Mouse (Mus musculus) megakaryocyte-erythroid progenitor cell, adult 5-6 weeks (primary cell): ENCODE measurements around the gene Ilf2. TPM values are rescaled to one million over a fixed set of nuclear protein-coding genes. Genes with fewer than 3 reads are reported as not detected.
A peak's percentile ranks its signal among the peaks of the same experiment; 100 is the strongest.

ENCODE experiments used
- ATAC-seq: replicated peaks from 2 replicates; pipeline ENCODE4 v1.8.0; 2016; ENCODE audit warnings: mild to moderate bottlenecking, inconsistent platforms; ENCODE audit not compliant: severe bottlenecking, poor library complexity, low FRiP score, low TSS enrichment
- total RNA-seq, 2 experiments: library from RNA; stranded (forward) in 1 of 2; stranded (reverse) in 1 of 2; fragments of 200-1000, 215-1000 nt in 1 of 2; fragments of >200 nt in 1 of 2; fragmentation: Nextera tagmentation in 1 of 2; gene quantifications; 2 replicates each; pipeline ENCODE4 v1.2.3; 2014 to 2017

The Ilf2 gene
- total RNA-seq (2014; fragmentation: Nextera tagmentation) (113 and 117 TPM in 2 replicates), total RNA-seq (2017) (236 and 240 TPM in 2 replicates)

DNA sequence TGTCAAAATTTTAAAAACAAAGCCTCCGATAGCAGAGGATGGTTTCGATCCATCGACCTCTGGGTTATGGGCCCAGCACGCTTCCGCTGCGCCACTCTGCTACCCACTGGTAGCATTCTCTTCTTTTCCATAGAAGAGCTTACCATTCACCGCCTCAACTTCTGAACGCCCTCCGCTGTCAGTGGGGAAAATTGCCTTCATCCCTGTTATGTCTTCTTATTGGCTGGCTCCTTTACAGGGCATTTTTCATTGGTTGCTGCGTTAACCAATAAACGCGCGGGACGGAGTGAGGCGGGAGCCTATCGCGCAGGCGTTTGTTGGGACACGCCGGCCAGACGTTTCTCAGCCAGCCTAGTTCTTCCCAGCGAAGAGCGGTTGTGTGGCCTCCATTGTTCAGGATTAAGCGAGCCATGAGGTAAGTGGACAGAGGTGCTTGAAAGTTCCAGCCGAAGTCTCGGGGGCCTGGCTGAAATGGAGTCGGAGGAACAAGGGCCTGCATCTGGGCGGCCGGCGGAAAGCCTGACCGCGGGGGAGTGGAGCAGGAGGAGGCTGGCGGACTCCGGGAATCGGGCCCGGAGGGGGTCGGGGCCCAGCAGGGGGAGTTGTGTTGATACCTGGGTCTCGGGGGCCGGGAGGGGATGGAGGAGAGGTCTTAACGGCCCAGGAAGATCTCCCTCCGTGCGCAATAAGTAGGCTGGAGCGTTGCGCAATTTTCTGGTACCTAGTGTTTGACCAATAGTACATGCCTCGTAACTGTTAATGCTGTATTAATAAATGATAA, at the start of gene Ilf2:
Gene Ilf2, plus strand, starts transcription at position 296 of the 781 bp plus-strand sequence.
- peak; percentile 97 for ATAC-seq

DNA sequence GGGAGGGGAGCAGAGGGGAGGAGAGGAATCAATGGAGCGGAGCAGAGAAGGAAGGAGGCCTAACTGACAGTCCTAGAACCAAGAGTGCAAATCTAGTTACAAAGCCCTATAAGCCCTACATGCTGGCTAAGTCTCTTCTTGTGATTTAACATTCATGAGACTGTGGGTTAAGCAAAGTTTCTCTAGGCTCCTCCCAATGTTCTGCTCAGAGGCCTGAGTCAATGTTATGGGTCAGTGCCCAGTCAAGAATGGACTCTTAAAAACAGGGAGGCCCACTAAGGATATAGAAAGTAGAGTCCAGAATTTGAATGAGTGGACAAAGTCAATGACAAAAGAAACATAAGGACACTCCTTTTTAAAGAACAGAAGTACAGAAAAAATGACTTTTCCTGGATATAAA, 48.4 kb upstream of the Ilf2 start:
- no peak for ATAC-seq

DNA sequence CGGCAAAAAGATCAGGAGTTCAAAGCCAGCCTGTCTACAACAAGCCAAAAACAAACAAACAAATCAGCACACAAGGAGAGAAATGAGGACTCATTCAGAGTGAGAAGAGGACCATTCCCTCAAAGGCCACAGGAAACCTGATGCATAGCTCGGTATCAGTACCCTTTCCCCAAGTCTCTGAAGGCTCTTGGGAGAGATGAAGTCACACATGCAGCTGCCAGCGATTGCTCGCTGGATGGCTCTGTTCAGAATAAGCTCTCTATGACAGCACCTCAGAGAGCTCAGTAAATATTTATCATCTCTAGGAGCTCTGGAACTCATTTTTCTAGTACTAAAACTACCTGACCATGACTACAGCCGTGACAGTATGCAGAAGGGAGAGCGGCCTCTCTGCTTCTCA, 47.7 kb upstream of the Ilf2 start:
- ATAC-seq: no peak

DNA sequence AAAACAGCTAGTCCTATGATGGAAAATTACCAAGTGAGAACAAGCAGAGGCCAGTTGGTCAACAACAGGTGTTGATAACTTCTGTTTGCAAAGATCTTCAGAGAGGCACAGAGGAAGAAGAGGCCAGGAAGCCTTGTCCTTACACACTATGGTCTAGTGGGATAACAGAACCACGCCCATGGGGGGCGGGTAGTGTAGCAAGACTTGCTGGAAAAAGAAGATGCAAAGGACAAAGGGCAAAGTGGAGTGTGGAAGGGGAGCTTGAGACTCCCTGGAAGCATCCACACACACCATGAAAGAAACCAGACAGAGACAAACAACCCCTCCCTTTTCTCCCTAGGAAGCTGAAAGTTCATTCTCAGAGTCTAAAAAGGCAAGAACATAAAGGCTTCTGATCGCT, 46.4 kb upstream of the Ilf2 start:
- no peak for ATAC-seq

DNA sequence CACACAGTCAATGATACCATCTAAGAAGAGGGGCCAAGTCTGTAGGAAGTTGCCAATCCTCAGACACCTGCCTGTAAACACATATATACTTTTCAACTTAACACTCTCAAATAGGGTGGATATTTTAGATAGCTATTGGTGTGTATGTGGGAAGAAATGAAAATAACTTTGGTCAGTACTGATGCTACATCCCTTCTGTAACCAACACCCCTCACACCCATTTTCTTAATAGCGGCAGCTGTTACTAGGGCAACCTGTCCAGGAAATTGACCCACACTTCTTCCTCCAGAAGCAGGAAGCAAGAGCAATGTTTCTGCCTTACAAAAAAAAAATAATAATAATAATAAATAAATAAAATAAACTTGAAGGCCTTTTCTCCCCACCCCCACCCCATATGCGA, 43.6 kb upstream of the Ilf2 start:
- ATAC-seq: no peak

DNA sequence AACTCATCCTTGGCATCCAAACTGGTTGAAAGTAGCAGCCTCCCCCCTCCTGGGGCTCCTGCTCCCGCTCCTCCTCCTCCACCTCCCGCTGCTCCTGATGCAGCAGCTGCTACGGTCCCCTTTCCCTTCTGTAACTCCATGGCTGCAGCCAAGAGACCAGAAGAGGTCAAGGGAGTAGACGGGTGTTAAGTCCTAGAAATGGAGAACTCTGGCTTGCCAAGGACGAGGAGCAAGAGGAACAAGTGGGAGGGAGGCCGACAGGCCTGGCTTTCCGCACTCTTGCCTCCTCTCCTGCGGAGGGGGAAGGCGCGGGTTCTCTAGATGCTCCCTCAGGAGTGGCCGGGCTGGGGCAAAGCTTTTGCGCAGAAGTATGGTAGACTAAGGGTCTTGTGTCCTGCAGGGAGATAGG, 43.1 kb upstream of the Ilf2 start:
- ATAC-seq: peak; percentile 44

DNA sequence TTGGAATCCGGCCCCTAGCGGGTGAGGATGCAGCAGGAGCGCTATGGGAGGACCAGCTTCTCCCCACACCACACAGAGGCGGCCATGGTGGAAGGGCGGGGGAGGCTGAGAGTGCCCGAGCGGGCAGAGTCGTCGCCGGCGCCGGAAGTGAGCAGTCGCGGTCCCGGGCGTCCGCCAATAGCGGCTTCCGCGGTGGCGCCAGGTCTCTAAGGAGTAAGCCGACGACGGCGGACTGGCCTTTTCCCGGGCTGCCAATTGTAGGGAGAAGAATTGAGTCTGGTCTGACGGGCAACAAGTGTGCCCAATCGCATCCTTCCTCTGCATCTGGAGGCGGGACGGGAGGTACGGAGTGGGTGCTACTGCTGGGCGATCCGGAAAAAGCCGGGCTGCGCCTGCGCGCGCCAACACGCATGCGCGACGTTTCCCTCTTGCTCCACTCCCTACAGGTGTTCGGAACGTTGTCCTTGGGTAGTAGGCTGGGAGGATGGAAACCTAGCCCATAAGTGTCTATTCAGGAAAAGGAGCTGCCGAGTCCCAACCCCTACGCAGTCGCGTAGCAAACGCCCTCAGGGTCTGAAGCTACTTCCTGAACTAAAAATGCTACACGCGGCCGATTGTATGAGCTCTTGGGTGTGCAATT, 42.4 kb upstream of the Ilf2 start, which contains the start of gene Ints3:
Gene Ints3, minus strand, starts transcription at position 242 of the 640 bp plus-strand sequence.
- peak; percentile 99 for ATAC-seq

DNA sequence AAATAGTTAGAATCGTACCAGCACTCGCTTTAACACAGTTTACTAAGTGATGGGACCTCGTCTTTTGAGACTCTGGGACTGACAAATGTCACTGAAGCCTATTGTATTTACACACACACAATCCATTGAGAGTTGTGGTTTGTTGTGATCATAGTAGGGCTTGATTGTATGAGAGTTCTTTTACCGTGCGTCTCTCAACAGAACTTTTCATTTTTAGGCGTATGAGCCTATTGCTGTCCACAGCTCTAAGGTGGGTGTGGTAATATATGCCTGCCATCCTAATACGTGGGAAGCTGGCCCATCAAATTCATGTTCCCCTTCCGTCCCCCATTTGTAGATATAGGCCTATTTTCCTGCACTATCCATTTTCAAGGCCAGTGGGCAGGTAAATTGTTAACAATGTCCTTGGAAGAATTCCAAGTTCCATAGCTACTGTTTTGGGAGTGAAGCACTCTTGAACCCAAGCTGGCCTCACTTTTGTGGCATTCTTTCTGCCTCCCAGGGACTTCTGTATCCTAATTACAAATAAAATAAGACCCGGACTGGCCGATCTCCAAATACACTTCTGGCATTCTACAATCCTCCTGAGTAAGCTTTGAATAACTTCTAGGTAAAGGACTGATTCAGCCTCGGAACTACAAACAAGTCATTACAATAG, 41.7 kb upstream of the Ilf2 start:
- no peak for ATAC-seq

DNA sequence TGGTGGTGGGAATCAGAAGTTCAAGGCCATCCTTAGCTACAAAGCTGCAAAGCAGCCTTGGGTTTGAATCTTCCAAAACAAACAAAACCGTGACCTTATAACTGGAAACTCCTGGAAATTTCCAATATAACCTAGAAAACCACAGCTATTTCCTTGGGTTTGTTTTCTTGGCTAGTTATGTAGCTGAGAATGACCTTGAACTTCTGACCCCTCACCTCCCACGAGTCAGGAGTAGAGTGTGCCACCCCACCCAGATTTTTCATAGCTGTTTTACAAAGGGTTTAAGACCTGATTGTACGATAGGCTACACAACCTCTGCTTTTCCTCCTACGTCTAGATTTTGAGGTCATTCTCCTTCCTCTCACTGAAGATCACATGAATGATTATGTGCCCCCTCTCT, 38.8 kb upstream of the Ilf2 start:
- no peak for ATAC-seq

DNA sequence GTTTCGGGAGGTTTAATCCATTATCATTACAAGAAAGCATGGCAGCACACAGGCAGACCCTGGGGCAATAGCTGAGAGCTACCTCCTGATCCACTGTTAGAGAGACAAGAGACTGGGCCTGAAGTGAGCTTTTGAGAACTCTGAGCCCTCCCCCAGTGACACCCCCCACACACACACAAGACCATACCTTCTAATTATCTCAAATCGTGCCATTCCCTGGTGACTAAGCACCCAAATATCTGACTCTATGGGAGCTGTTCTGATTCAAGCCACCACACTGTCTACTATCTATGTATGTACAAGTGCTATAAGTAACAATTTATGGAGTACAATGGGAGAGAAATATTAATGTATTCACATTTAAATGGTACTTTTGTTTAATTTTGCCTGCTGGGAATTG, 35.2 kb upstream of the Ilf2 start:
- ATAC-seq: no peak

DNA sequence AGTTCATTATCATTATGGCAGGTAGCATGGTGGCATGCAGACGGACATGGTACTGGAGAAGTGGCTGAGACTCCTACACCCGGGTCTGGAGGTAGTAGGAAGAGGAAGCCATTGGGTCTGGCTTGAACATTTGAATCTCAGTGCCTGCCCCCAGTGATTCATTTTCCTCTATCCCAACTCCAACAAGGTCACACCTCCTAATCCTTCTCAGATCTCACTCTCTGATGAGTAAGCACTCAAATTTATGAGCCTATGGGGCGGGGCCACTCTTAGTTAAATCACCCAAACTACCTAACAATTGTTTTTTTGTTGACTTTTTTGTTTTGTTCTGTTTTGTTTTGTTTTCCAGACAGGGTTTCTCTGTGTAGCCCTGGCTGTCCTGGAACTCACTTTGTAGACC, 31.9 kb upstream of the Ilf2 start:
- no peak for ATAC-seq

DNA sequence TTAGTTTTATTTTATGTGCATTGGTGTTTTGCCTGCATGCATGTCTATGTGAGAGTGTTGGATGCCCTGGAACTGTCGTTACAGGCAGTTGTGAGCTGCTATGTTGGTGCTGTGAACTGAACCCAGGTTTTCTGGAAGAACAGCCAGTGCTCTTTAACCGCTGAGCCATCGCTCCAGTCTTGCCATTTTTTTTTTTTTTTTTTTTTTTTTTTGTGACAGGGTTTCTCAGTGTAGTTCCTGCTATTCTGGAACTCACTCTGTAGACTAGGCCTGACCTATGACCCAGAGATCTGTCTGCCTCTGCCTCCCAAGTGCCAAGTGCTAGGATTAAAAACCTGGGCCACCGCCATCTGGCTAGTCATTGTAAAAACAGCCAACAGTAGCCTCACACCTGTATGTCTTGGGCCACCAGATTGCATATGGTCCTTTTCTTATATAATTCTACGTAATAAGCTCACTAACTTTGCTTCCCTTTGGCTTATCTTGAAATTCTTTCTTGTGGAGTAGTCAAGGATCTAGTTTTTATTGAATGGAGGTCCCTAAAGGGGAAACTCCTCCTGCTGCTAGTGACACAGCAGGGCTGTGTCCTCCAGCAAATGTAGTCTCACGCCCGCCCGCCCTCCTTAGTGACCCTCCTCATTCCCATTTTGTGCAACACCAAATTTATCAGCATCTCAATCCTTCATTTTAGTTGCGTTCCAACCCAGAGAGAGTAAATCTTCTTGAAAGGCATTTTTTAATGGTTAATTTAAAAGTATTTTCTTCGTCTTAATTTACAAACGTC, 30.3 kb upstream of the Ilf2 start:
- no peak for ATAC-seq

DNA sequence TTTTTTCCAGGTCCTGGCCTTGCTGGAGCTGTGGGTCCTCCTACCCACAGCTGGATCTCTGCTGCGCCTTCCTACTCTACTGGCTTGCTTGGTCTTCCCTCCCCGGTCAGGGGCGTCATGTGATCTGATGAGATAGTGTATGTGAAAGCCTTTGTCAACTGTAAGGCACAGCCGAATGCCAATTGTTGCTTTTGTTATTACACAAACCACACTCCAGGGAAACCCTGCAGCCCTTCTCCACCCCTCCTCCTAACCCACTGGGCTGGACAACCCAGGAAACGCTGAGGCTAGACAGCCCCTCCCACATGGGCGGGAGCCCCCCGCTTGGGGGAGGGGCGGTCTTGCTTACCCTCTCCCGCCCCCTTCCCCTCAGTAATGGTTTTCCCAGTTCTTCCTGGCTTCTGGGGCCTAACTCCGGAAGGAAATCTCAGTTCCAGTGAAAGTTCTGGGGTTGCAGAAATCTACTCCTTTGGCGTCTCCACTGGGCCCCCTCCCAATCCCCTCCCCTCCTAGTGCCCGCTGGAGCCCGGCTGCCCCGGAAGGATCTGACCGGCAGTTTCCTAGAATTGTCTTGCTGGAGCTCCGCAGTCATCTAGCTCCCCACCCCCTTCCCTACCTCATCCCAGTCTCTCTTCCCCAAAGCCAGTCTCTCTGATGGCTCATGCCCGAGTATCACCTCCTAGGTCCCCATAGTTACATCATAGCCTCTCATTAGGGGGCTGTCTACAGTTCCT, 29.4 kb upstream of the Ilf2 start:
- peak; percentile 87 for ATAC-seq

DNA sequence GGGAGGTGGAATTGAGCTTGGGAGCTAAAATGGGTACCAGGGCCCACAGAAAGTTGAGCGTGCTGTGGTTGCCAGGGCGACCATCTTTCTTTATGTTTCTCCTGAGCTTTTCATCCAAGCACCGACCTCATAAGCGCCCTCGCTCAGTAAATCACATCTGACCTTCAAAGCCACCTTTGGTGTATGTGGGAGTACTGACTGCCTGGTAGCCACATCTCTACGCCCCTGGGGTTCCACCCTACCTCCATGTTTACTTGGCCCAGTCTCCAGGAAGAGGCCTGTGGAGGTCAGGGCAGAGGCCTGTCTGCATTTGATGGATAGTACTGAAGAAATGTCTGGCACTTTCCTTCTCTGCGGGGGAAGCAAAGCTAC, 28.8 kb upstream of the Ilf2 start:
- no peak for ATAC-seq

DNA sequence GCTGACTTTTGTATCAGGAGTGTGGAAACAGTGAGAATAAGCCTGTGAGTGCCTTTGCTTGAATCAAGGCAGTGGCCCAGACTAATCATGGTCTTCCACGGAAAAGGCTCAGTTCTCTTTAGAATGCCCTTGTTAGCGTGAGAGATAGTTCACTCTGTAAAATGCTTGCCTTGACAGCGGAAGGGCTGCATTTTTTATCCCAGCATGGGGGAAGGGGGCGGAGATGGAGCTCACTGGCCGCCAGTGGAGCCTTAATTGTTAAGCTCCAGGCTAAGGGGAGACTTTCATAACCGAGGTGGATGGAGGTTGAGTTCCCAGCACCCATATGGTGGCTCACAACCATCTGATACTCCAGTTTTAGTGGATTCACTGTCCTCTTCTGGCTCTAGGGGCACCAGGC, 27.3 kb upstream of the Ilf2 start:
- ATAC-seq: no peak

DNA sequence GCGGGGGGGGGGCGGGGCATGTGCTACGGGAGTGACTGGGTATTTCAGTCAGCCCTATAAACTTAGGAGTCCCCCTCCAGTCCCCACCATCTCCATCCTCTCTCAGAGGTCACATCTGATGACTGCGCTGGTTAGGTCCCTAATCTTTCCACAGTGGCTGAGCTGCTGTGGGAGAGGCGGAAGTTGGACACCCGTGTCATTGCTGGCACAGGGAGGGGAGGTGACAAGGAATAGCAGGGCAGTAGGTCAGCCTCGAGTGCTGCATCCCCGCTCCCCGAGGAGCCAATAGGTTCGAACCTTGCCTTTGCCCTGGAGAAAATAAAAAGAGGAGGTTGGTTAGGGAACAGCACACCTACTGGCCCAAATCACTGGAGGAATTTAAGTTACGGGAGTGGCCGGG, 25.1 kb upstream of the Ilf2 start:
- no peak for ATAC-seq

DNA sequence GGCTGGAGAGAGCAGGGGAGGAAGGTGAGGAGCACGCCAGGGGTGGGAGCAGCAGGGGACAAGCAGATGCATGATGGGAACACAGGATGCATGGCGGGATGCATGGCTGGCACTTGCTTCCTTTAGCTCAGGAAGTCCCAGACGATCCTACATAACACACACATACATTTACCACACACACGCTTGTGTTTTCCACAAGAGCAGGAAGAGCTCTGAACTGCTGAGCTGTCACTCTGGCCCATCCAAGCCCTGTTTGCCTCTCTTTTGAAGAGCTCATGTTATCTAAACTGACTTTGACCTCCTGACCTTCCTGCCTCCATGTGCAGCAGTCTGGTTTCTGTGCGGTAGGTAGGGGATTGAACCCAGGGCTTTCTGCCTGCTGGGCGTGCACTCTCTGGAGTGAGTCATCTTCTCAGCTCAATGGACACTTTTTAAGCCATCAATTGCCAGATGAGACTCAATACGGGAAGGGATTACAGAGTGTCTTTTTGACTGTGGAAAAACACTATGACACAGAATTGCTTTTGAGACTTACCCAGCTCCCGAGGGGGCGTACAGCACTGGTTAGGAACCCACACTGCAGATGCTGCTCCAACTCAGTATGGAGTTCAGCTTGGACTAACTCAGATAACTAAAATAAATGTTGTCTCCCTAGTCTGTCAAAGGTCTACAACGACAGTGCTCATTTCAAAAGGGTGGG, 24.4 kb upstream of the Ilf2 start:
- no peak for ATAC-seq

DNA sequence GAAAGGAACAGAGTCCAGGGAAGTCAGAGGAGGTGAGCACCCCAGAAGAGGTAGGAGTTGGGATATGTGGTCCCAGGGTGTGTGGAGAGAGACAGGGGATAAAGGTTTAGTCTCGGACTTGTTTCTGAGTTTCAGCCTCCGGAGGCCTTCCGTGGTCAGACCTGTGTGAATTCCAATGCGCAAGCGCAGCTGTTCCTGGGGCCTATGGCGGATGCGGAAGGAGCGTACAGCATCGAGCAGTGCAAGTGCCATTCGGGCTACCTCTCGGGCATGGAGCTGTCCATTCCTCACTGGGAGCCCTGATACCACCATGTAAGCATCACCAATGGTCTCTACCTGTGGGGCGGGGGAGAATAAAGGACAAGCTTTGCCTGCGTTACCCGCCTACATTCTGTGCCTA, 21.0 kb upstream of the Ilf2 start:
- no peak for ATAC-seq

DNA sequence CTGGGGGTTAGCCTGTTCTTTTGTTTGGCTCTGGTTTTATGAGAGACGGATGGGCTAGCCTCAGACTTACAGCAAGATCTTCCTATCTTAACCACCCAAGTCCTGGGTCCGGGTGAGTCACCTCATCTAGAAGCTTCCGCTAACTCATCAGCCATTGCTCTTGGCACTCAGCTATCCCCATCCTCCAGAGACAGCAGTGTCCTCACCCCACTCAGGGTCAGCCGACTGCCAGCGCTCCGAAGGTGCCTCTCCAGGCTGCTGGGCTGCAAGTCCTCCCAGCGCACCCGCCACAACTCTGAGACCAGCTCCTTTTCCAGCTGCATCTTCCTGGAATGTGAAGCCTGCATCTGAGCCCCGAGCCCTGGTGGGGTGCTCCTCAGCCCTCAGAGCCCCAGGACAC, 16.2 kb upstream of the Ilf2 start:
- no peak for ATAC-seq
